Mouse (Mus musculus): ENCODE results near the gene Ap1g2. TPM values are rescaled to one million over a fixed set of nuclear protein-coding genes. Genes with fewer than 3 reads are reported as not detected.
A peak's percentile ranks its signal among the peaks of the same experiment; 100 is the strongest.

Ap1g2 gene
- polyA plus RNA-seq, 1 experiment from 2014 or later = 21.0 TPM

- no peak for ATAC-seq (ENCODE audit: insufficient number of reproducible peaks, insufficient read depth, low FRiP score, low TSS enrichment, low read depth)
- Histone ChIP-seq H3K9ac (no peak overlapping the region), H3K4me1 (peaks cover 30% of the 10 kb centered on the region)
These were observed 41.7 kb downstream of the Ap1g2 start for GRCm38 (mm10) chr14:55064481-55065370.

GRCm38 (mm10) chr14:55063581-55064381, 42.6 kb downstream of the Ap1g2 start:
- no peak overlapping the region for H3K4me3 ChIP-seq
- H3K36me3 ChIP-seq = peaks cover 42% of the 10 kb centered on the region
- WGBS = 88% methylated on average over 22 of the region's 22 CpGs
- no peak overlapping the region for H3K4me2 ChIP-seq
- H3K27me3 ChIP-seq = no peaks in the 10 kb centered on the region; the same call in 1 of the 2 replicates
- H3K9ac ChIP-seq = no peak overlapping the region
- no peak overlapping the region for H3K27ac ChIP-seq
- ATAC-seq (ENCODE audit: insufficient number of reproducible peaks, insufficient read depth, low FRiP score, low TSS enrichment, low read depth) = no peak
- H3K9me3 ChIP-seq = no peaks in the 10 kb centered on the region
- H3K4me1 ChIP-seq = peaks cover 32% of the 10 kb centered on the region

More at GRCm38 (mm10) chr14:55064481-55065370, 41.7 kb downstream of the Ap1g2 start:
- Histone ChIP-seq H3K36me3 (peaks cover 42% of the 10 kb centered on the region), H3K4me3 (no peak overlapping the region), H3K9me3 (no peaks in the 10 kb centered on the region), H3K27me3 (no peaks in the 10 kb centered on the region; the same call in 1 of the 2 replicates), H3K27ac (no peak overlapping the region), H3K4me2 (no peak overlapping the region)
- WGBS = 81% methylated on average over 35 of the region's 35 CpGs

- Histone ChIP-seq H3K36me3 (peaks cover 37% of the 10 kb centered on the region), H3K27ac (no peak overlapping the region), H3K9ac (no peak overlapping the region), H3K4me2 (peak overlapping the region; percentile 43; the same call in 1 of the 2 replicates), H3K4me3 (no peak overlapping the region), H3K9me3 (no peaks in the 10 kb centered on the region), H3K27me3 (no peaks in the 10 kb centered on the region; the same call in 1 of the 2 replicates), H3K4me1 (peaks cover 32% of the 10 kb centered on the region)
- ATAC-seq (ENCODE audit: insufficient number of reproducible peaks, insufficient read depth, low FRiP score, low TSS enrichment, low read depth) = no peak
- WGBS = 88% methylated on average over 5 of the region's 5 CpGs
These were observed 43.3 kb downstream of the Ap1g2 start for GRCm38 (mm10) chr14:55063117-55063516.

- no peak overlapping the region for H3K27ac ChIP-seq
- peak overlapping the region; percentile 40; the same call in 1 of the 2 replicates for H3K9ac ChIP-seq
- WGBS = 27% methylated on average over 17 of the region's 17 CpGs
- peaks cover 33% of the 10 kb centered on the region for H3K36me3 ChIP-seq
- peak overlapping the region; percentile 11; the same call in 1 of the 2 replicates for H3K4me3 ChIP-seq
- no peaks in the 10 kb centered on the region; the same call in 1 of the 2 replicates for H3K27me3 ChIP-seq
- peaks cover 32% of the 10 kb centered on the region for H3K4me1 ChIP-seq
- H3K4me2 ChIP-seq = peak overlapping the region; percentile 43
- no peaks in the 10 kb centered on the region for H3K9me3 ChIP-seq
- ATAC-seq (ENCODE audit: insufficient number of reproducible peaks, insufficient read depth, low FRiP score, low TSS enrichment, low read depth) = no peak; the same call in 1 of the 2 replicates
These were observed 43.8 kb downstream of the Ap1g2 start for GRCm38 (mm10) chr14:55062626-55063025.

DNA sequence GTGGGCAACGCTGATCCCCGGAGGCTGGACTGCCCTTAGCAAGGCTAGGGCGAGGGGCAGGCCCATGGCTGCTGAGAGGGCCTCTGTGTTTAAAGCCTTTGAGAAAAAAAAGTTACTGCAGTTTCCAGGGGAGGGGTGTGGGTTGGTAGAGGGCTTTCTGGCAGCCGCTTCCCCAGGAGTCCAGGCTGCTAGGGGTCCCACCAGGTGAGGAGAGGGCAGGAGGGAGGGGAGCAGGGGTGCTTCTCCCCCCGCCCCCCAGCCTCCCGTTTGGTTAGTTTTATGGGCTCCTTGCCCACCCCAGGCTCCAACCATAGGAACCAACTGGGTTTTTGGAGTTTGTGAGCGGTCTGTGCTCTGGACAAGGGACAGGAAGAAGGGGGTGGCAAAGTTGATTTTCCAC, 44.5 kb downstream of the Ap1g2 start:
- Histone ChIP-seq H3K4me1 (peaks cover 32% of the 10 kb centered on the region), H3K4me2 (no peak overlapping the region), H3K9ac (no peak overlapping the region), H3K4me3 (no peak overlapping the region), H3K27ac (no peak overlapping the region), H3K36me3 (peaks cover 26% of the 10 kb centered on the region), H3K9me3 (no peaks in the 10 kb centered on the region), H3K27me3 (no peaks in the 10 kb centered on the region; the same call in 1 of the 2 replicates)
- no peak for ATAC-seq (ENCODE audit: insufficient number of reproducible peaks, insufficient read depth, low FRiP score, low TSS enrichment, low read depth)
- WGBS = 38% methylated on average over 7 of the region's 7 CpGs

DNA sequence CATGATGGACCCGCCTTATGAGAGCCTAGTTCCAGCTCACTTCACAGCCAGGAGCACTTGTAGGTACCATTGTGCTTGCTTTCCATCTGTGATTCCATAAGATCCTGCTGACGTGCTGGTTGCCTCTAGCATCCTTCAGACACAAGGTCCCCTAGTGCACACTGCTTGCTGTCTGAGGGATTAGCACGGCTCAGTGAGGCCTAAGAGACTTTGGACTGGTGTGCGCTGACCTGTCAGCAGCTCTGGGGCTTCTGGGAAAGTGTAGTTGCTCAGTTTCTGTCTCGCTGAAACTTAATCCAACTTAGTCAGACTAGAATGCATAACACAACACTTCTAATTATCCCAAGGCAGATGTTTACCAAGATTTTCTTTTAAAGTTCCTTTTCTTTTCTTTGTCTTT, 46.5 kb downstream of the Ap1g2 start:
- Histone ChIP-seq H3K4me2 (no peak overlapping the region), H3K4me3 (no peak overlapping the region), H3K4me1 (peaks cover 32% of the 10 kb centered on the region), H3K27ac (peak overlapping the region; percentile 51), H3K9ac (no peak overlapping the region), H3K36me3 (peaks cover 8% of the 10 kb centered on the region), H3K27me3 (no peaks in the 10 kb centered on the region; the same call in 1 of the 2 replicates), H3K9me3 (no peaks in the 10 kb centered on the region)
- no peak for ATAC-seq (ENCODE audit: insufficient number of reproducible peaks, insufficient read depth, low FRiP score, low TSS enrichment, low read depth)
- WGBS = 52% methylated on average over 5 of the region's 5 CpGs

GRCm38 (mm10) chr14:55059009-55059408, 47.4 kb downstream of the Ap1g2 start:
- H3K9me3 ChIP-seq = no peaks in the 10 kb centered on the region
- H3K4me1 ChIP-seq = peaks cover 33% of the 10 kb centered on the region
- ATAC-seq (ENCODE audit: insufficient number of reproducible peaks, insufficient read depth, low FRiP score, low TSS enrichment, low read depth) = no peak
- no peak overlapping the region for H3K4me3 ChIP-seq
- H3K4me2 ChIP-seq = no peak overlapping the region
- H3K27me3 ChIP-seq = no peaks in the 10 kb centered on the region; the same call in 1 of the 2 replicates
- 82% methylated on average over 1 of the region's 1 CpGs for WGBS
- H3K36me3 ChIP-seq = no peaks in the 10 kb centered on the region; the same call in none of the 2 replicates
- no peak overlapping the region for H3K27ac ChIP-seq
- H3K9ac ChIP-seq = no peak overlapping the region

- Histone ChIP-seq H3K27ac (no peak overlapping the region), H3K4me2 (no peak overlapping the region), H3K4me1 (peaks cover 12% of the 10 kb centered on the region), H3K4me3 (no peak overlapping the region), H3K27me3 (peaks cover 2% of the 10 kb centered on the region; the same call in 1 of the 2 replicates), H3K36me3 (no peaks in the 10 kb centered on the region), H3K9me3 (no peaks in the 10 kb centered on the region), H3K9ac (no peak overlapping the region)
- no peak for ATAC-seq (ENCODE audit: insufficient number of reproducible peaks, insufficient read depth, low FRiP score, low TSS enrichment, low read depth)
- 76% methylated on average over 11 of the region's 11 CpGs for WGBS
These were observed 51.1 kb downstream of the Ap1g2 start for GRCm38 (mm10) chr14:55055167-55055834.

DNA sequence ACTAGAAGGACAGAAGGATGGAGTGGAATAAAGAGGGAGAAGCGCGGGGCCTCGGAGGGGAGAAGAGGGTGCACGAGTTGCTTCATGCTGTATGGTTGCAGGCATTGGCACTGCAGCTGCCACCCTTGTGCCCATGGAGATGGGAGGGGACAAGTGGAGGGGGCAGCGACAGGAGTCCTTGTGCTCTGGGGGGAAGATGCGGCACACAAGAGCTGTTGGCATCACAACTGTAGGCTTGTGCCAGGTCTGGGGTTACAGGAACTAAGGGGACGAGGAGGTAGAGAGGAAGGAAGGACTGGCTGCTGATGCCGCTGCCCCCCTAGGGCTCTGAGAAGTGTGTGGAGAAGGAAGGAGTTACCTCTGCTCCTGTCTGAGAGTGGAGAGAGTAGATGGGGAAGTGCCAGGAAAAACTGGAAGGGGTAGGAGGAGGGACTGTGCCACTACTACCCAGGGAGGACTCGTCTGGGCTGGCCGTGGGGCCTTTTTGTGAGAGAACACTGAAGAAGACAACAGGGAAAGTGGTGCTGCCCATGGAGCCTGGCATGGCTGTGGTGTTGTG, 52.1 kb downstream of the Ap1g2 start:
- ATAC-seq (ENCODE audit: insufficient number of reproducible peaks, insufficient read depth, low FRiP score, low TSS enrichment, low read depth) = no peak
- Histone ChIP-seq H3K4me2 (no peak overlapping the region), H3K4me3 (no peak overlapping the region), H3K9me3 (no peaks in the 10 kb centered on the region), H3K27me3 (peaks cover 2% of the 10 kb centered on the region; the same call in 1 of the 2 replicates), H3K9ac (no peak overlapping the region), H3K4me1 (peaks cover 7% of the 10 kb centered on the region; the same call in 1 of the 2 replicates), H3K36me3 (no peaks in the 10 kb centered on the region), H3K27ac (no peak overlapping the region)
- WGBS = 82% methylated on average over 10 of the region's 10 CpGs

DNA sequence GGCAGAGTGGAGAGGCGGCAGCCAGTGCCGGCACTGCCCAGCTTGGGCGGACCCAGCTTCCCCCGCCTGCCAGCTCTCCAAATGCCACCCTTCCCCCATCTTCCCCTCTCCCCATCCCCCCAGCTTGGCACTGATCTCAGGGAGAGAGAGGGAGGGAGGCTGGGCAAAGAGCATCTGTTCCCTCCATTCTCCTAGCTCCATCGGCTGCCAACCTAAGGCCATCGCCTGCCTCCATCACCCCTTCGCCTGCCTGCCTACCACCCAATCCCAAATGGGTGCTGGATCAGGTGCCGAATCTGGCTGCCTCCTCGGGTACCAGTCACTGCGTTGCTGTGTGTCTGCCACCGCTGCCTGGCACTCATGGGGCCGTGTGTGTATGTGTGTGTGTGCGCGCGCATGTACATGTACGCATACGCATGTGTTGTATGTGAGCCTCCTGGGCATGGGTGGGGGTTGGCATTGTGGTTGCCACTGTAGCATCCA, 52.6 kb downstream of the Ap1g2 start:
- Histone ChIP-seq H3K27me3 (peaks cover 2% of the 10 kb centered on the region; the same call in 1 of the 2 replicates), H3K9me3 (no peaks in the 10 kb centered on the region), H3K27ac (no peak overlapping the region), H3K36me3 (no peaks in the 10 kb centered on the region), H3K9ac (no peak overlapping the region), H3K4me3 (no peak overlapping the region), H3K4me2 (no peak overlapping the region), H3K4me1 (peaks cover 7% of the 10 kb centered on the region; the same call in 1 of the 2 replicates)
- no peak for ATAC-seq (ENCODE audit: insufficient number of reproducible peaks, insufficient read depth, low FRiP score, low TSS enrichment, low read depth)
- WGBS = 87% methylated on average over 17 of the region's 17 CpGs
